Mouse (Mus musculus) midbrain, postnatal 0 days (tissue): ENCODE results near the gene Tnfrsf14. TPM values are rescaled to one million over a fixed set of nuclear protein-coding genes. Genes with fewer than 3 reads are reported as not detected.

ENCODE experiments used
- ATAC-seq: fragments of 200-750 bp; cut with Nextera tagmentation; 2 replicates; pipeline ENCODE4 v1.8.0; 2017; ENCODE audit warnings: moderate number of reproducible peaks, mild to moderate bottlenecking, moderate TSS enrichment, moderate library complexity; ENCODE audit not compliant: low FRiP score
- DNase-seq: peaks from one replicate; pipeline ENCODE4 v3.0.0-alpha.2; 2015; ENCODE audit warnings: low spot score
- H3K27ac ChIP-seq: fragments of 300-500 bp; sonication (generic); 2 replicates; pipeline ENCODE4 v1.5.1; 2014; ENCODE audit warnings: low read depth, mild to moderate bottlenecking, low read length, mixed read lengths
- H3K27me3 ChIP-seq: fragments of 300-500 bp; sonication (generic); 2 replicates; pipeline ENCODE4 v1.6.1; 2014; ENCODE audit warnings: low read length, control low read depth, mixed read lengths; ENCODE audit not compliant: insufficient read depth
- H3K36me3 ChIP-seq: fragments of 300-500 bp; sonication (generic); 2 replicates; pipeline ENCODE4 v1.6.1; 2014; ENCODE audit warnings: low read length, control low read depth, mixed read lengths; ENCODE audit not compliant: insufficient read depth
- H3K4me1 ChIP-seq: fragments of 300-500 bp; sonication (generic); 2 replicates; pipeline ENCODE4 v1.6.1; 2014; ENCODE audit warnings: mild to moderate bottlenecking, control low read depth, antibody characterized with exemption, low read length, mixed read lengths; ENCODE audit not compliant: insufficient read depth
- H3K4me2 ChIP-seq: fragments of 300-500 bp; sonication (generic); 2 replicates; pipeline ENCODE4 v1.6.1; 2014; ENCODE audit warnings: low read depth, mild to moderate bottlenecking, low read length, mixed read lengths; ENCODE audit not compliant: poor library complexity, severe bottlenecking
- H3K4me3 ChIP-seq: fragments of 300-500 bp; sonication (generic); 2 replicates; pipeline ENCODE4 v1.5.1; 2014; ENCODE audit warnings: low read depth, mild to moderate bottlenecking, low read length, moderate library complexity
- H3K9ac ChIP-seq: fragments of 300-500 bp; sonication (generic); replicated peaks from 2 replicates; pipeline ENCODE4 v1.6.1; 2014; ENCODE audit warnings: mild to moderate bottlenecking, low read length, moderate library complexity, mixed read lengths; ENCODE audit not compliant: poor library complexity, severe bottlenecking
- H3K9me3 ChIP-seq: fragments of 300-500 bp; sonication (generic); 2 replicates; pipeline ENCODE4 v1.6.1; 2016; ENCODE audit warnings: low read length, control low read depth
- CTCF ChIP-seq: IDR thresholded peaks from 2 replicates; pipeline ENCODE4 v1.5.1; 2016; ENCODE audit warnings: antibody characterized with exemption, mild to moderate bottlenecking
- WGBS: fragments of 180-500 bp; shearing (Covaris S2); extraction: QIAGEN DNeasy Blood & Tissue Kit; methylation state at CpG from one replicate; pipeline ENCODE4 v1.1.7; 2014; 5-methylcytosine and 5-hydroxymethylcytosine counted together
- polyA plus RNA-seq: library from polyadenylated mRNA; unstranded; fragments of >200 nt; fragmentation: Nextera tagmentation; extraction: Ambion mirVana; gene quantifications from 2 replicates; pipeline ENCODE4 v1.2.1, GENCODE M21; 2015
- total RNA-seq: library from RNA; depleted of rRNA; stranded (reverse); fragments of >200 nt; gene quantifications from 2 replicates; pipeline ENCODE4 v1.2.3, GENCODE M21; 2014; rRNA removed

Tnfrsf14 gene
- total and polyA plus RNA-seq, 2 experiments from 2014 or later = 1.1 TPM; not detected in 1

- ATAC-seq (no peak), DNase-seq (no peak)
- Histone ChIP-seq H3K4me3 (no peak overlapping the region), H3K27ac (no peak overlapping the region), H3K4me1 (0 out of 2 replicates have a peak, but pooled peaks cover 5% of the 10 kb centered on the region), H3K27me3 (no peaks in the 10 kb centered on the region), H3K9me3 (no peaks in the 10 kb centered on the region), H3K36me3 (no peaks in the 10 kb centered on the region), H3K9ac (no peak overlapping the region), H3K4me2 (no peak overlapping the region)
- no peak for TF ChIP-seq CTCF
- 27% methylated on average over 12 of the region's 14 CpGs for WGBS
Measured at GRCm38 (mm10) chr4:154882014-154882659, 46.2 kb downstream of the Tnfrsf14 start.

GRCm38 (mm10) chr4:154880730-154881129 lies 47.6 kb downstream of the Tnfrsf14 start:
- no peak for TF ChIP-seq CTCF
- 86% methylated on average over 6 of the region's 6 CpGs for WGBS
- no peak for ATAC-seq

GRCm38 (mm10) chr4:154877864-154878548 lies 50.4 kb downstream of the Tnfrsf14 start:
- TF ChIP-seq CTCF = peak; percentile 96
- no peaks in the 10 kb centered on the region for H3K9me3 ChIP-seq
- ATAC-seq (peak; percentile 95), DNase-seq (peak; percentile 98)
- H3K4me1 ChIP-seq = 0 out of 2 replicates have a peak, but pooled peaks cover 5% of the 10 kb centered on the region
- no peaks in the 10 kb centered on the region for H3K27me3 ChIP-seq
- H3K4me3 ChIP-seq = no peak overlapping the region
- WGBS = 12% methylated on average over 18 of the region's 18 CpGs
- H3K27ac ChIP-seq = peak overlapping the region; percentile 63; the same call in 1 of the 2 replicates
- H3K9ac ChIP-seq = peak overlapping the region; percentile 51; the same call in 1 of the 2 replicates
- H3K4me2 ChIP-seq = peak overlapping the region; percentile 45
- no peaks in the 10 kb centered on the region for H3K36me3 ChIP-seq

More at GRCm38 (mm10) chr4:154880730-154881129, 47.6 kb downstream of the Tnfrsf14 start:
- no peaks in the 10 kb centered on the region for H3K9me3 ChIP-seq
- no peak for DNase-seq
- no peak overlapping the region for H3K4me2 ChIP-seq
- no peak overlapping the region for H3K27ac ChIP-seq
- H3K4me1 ChIP-seq = 0 out of 2 replicates have a peak, but pooled peaks cover 5% of the 10 kb centered on the region
- no peaks in the 10 kb centered on the region for H3K27me3 ChIP-seq
- H3K9ac ChIP-seq = no peak overlapping the region
- no peak overlapping the region for H3K4me3 ChIP-seq
- no peaks in the 10 kb centered on the region for H3K36me3 ChIP-seq

- H3K4me1 ChIP-seq = 0 out of 2 replicates have a peak, but pooled peaks cover under 1% of the 10 kb centered on the region
- WGBS = 77% methylated on average over 6 of the region's 6 CpGs
- H3K27me3 ChIP-seq = no peaks in the 10 kb centered on the region
- ATAC-seq (no peak), DNase-seq (no peak)
- H3K9ac ChIP-seq = no peak overlapping the region
- H3K36me3 ChIP-seq = no peaks in the 10 kb centered on the region
- no peak overlapping the region for H3K4me3 ChIP-seq
- no peak overlapping the region for H3K27ac ChIP-seq
- no peak overlapping the region for H3K4me2 ChIP-seq
- no peaks in the 10 kb centered on the region for H3K9me3 ChIP-seq
- TF ChIP-seq CTCF = no peak
Measured at GRCm38 (mm10) chr4:154873186-154873585, 55.2 kb downstream of the Tnfrsf14 start.

Other genes with a start within 250 kb of the Tnfrsf14 start
- gene Ttc34, start 91.1 kb downstream of the Tnfrsf14 start, total RNA-seq = 2.5 and 3.9 TPM in 2 replicates
- 2.9 and 3.3 TPM in 2 replicates for gene Ttc34, start 91.1 kb downstream of the Tnfrsf14 start, polyA plus RNA-seq
- gene Mmel1, start 59.0 kb downstream of the Tnfrsf14 start, total RNA-seq = 0.76 and 0.82 TPM in 2 replicates
- 0.89 and 0.93 TPM in 2 replicates for gene Mmel1, start 59.0 kb downstream of the Tnfrsf14 start, polyA plus RNA-seq
- 34.9 and 36.6 TPM in 2 replicates for gene Fam213b, start 29.4 kb downstream of the Tnfrsf14 start, total RNA-seq
- gene Fam213b, start 29.4 kb downstream of the Tnfrsf14 start, polyA plus RNA-seq = 73.3 and 90.9 TPM in 2 replicates
- gene Hes5, start 32.4 kb upstream of the Tnfrsf14 start, total RNA-seq = 111 and 115 TPM in 2 replicates
- 165 and 180 TPM in 2 replicates for gene Hes5, start 32.4 kb upstream of the Tnfrsf14 start, polyA plus RNA-seq
- 36.7 and 39.8 TPM in 2 replicates for gene Pank4, start 35.6 kb upstream of the Tnfrsf14 start, total RNA-seq
- gene Pank4, start 35.6 kb upstream of the Tnfrsf14 start, polyA plus RNA-seq = 27.3 and 28.8 TPM in 2 replicates
- gene Plch2, start 128.2 kb upstream of the Tnfrsf14 start, total RNA-seq = 49.8 and 51.1 TPM in 2 replicates
- gene Plch2, start 128.2 kb upstream of the Tnfrsf14 start, polyA plus RNA-seq = 21.1 and 21.7 TPM in 2 replicates
- gene Pex10, start 138.5 kb upstream of the Tnfrsf14 start, total RNA-seq = 12.2 and 14.0 TPM in 2 replicates
- gene Pex10, start 138.5 kb upstream of the Tnfrsf14 start, polyA plus RNA-seq = 15.2 and 15.7 TPM in 2 replicates
- 91.4 and 104 TPM in 2 replicates for gene Rer1, start 157.8 kb upstream of the Tnfrsf14 start, total RNA-seq
- gene Rer1, start 157.8 kb upstream of the Tnfrsf14 start, polyA plus RNA-seq = 132 and 133 TPM in 2 replicates
- 3.3 and 8.5 TPM in 2 replicates for gene Morn1, start 158.0 kb upstream of the Tnfrsf14 start, total RNA-seq
- gene Morn1, start 158.0 kb upstream of the Tnfrsf14 start, polyA plus RNA-seq = 8.6 and 8.9 TPM in 2 replicates